In the genomic region with DNA sequence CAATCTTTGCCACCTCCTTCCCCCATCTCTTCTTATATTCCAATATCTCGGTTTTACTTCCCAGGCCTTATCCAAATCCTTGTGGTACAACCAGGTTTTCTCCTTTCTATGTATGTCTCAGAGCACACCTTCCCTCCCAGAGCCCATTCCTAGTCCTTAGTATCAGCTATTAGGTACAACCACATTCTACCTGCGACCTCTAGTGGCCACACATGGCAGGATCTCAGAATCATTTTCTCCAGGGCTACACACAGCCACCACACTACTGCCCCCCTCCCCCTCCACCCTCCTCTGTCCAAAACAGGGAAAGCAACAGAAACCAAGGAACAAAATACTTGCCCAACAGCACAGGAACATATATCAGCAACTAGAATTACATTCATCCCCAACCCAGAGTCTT, we compare ENCODE assay signal across 8 mouse cellular contexts.
DNase-seq lines count a peak whose midpoint lies in the region; ATAC-seq and TF ChIP-seq lines count a peak whose summit lies in the region.

No protein-coding gene starts in this region.

- H3K27me3 ChIP-seq in hindbrain, embryonic 12.5 days = no peaks in the 10 kb centered on the region
- no peaks in the 10 kb centered on the region for H3K27me3 ChIP-seq in midbrain, embryonic 16.5 days (ENCODE audit: control insufficient read depth, insufficient read depth, low read depth, low read length)

- peak; percentile 13; the same call in 1 of the 2 replicates for TF ChIP-seq CTCF in gastrocnemius, adult 2 months (IDR thresholded peaks at IDR 0.05)
- TF ChIP-seq CTCF in bone marrow macrophage, adult 2 months (IDR thresholded peaks at IDR 0.05; ENCODE audit: low read depth, low read length) = 0 out of 2 replicates have a peak, but pooled peaks have one; percentile 49

- H3K4me3 ChIP-seq in gastrocnemius, adult 2 months = no peak overlapping the region
- no peak overlapping the region for H3K4me3 ChIP-seq in bone marrow macrophage, adult 2 months (ENCODE audit: insufficient read depth, low read length)
- H3K4me3 ChIP-seq in hindbrain, embryonic 12.5 days = no peak overlapping the region
- no peak overlapping the region for H3K4me3 ChIP-seq in midbrain, embryonic 16.5 days (ENCODE audit: low read depth, low read length)

- WGBS in hindbrain, embryonic 12.5 days = 27% methylated on average over 2 of the region's 2 CpGs
- WGBS in midbrain, embryonic 16.5 days = 15% methylated on average over 2 of the region's 2 CpGs

- no peaks in the 10 kb centered on the region for H3K9me3 ChIP-seq in hindbrain, embryonic 12.5 days (replicated peaks)
- H3K9me3 ChIP-seq in midbrain, embryonic 16.5 days (replicated peaks; ENCODE audit: control insufficient read depth, low read length, poor library complexity, severe bottlenecking) = no peaks in the 10 kb centered on the region

- H3K4me2 ChIP-seq in hindbrain, embryonic 12.5 days (replicated peaks) = no peak overlapping the region
- no peak overlapping the region for H3K4me2 ChIP-seq in midbrain, embryonic 16.5 days (ENCODE audit: low read length)

- peaks cover 3% of the 10 kb centered on the region for H3K4me1 ChIP-seq in bone marrow macrophage, adult 2 months (ENCODE audit: control insufficient read depth, insufficient read depth, low read length)
- no peaks in the 10 kb centered on the region for H3K4me1 ChIP-seq in hindbrain, embryonic 12.5 days
- no peaks in the 10 kb centered on the region for H3K4me1 ChIP-seq in midbrain, embryonic 16.5 days (ENCODE audit: control insufficient read depth, insufficient read depth, low read length)

- no peak for DNase-seq in gastrocnemius, adult 2 months
- no peak for DNase-seq in gastrocnemius, postnatal 36 days
- DNase-seq in A20 (ENCODE audit: low read depth, low spot score) = peak; percentile 66
- DNase-seq in left cerebral cortex, postnatal 25 days (ENCODE audit: low spot score in 2 of 2) = peak; percentile 2 to 12
- DNase-seq in cerebellum, adult 8-10 months = no peak

- H3K36me3 ChIP-seq in hindbrain, embryonic 12.5 days = no peaks in the 10 kb centered on the region
- H3K36me3 ChIP-seq in midbrain, embryonic 16.5 days (ENCODE audit: control insufficient read depth, insufficient read depth, low read length) = no peaks in the 10 kb centered on the region

- intact Hi-C loops in gastrocnemius, adult 2 months (cut with DNase I) = no loop called here
- intact Hi-C loops in gastrocnemius, postnatal 36 days (cut with DNase I) = no loop called here
- intact Hi-C loops in left cerebral cortex, postnatal 25 days (cut with DNase I) = no loop called here

- ATAC-seq in hindbrain, embryonic 12.5 days (ENCODE audit: low FRiP score) = peak; percentile 78; the same call in 1 of the 2 replicates
- peak; percentile 60; the same call in 1 of the 2 replicates for ATAC-seq in midbrain, embryonic 16.5 days

- no peak overlapping the region for H3K9ac ChIP-seq in hindbrain, embryonic 12.5 days
- no peak overlapping the region for H3K9ac ChIP-seq in midbrain, embryonic 16.5 days (ENCODE audit: low read depth, low read length)

- no peak for TF ChIP-seq POLR2A in bone marrow macrophage, adult 2 months (IDR thresholded peaks at IDR 0.05; ENCODE audit: borderline replicate concordance, low read depth, low read length)

- H3K27ac ChIP-seq in gastrocnemius, adult 2 months = no peak overlapping the region
- H3K27ac ChIP-seq in bone marrow macrophage, adult 2 months (ENCODE audit: insufficient read depth, low read depth, low read length) = no peak overlapping the region
- H3K27ac ChIP-seq in hindbrain, embryonic 12.5 days = no peak overlapping the region
- H3K27ac ChIP-seq in midbrain, embryonic 16.5 days (ENCODE audit: low read length) = no peak overlapping the region

Comparison
In these comparisons a context has a peak if more than half of its experiments do, and no peak if none do; other contexts are left out.
1. DNase-seq: peak in A20 (single experiment) and left cerebral cortex, postnatal 25 days (2 of 2); none in gastrocnemius, adult 2 months (single experiment), gastrocnemius, postnatal 36 days (0 of 2) and cerebellum, adult 8-10 months (single experiment).